Mouse (Mus musculus): ENCODE data around the gene Cr2. TPM values are rescaled to one million over a fixed set of nuclear protein-coding genes. Genes with fewer than 3 reads are reported as not detected.
"Not testable (repeated sequence)": the region's sequence is repeated elsewhere in the genome, so short reads cannot be mapped to it uniquely, and the experiment has no call there.

Cr2 gene
- 1 to 10 TPM in 1 of 2 experiments, under 1 TPM in 1; 0.73 to 2.1 TPM for total RNA-seq (2021)

DNA sequence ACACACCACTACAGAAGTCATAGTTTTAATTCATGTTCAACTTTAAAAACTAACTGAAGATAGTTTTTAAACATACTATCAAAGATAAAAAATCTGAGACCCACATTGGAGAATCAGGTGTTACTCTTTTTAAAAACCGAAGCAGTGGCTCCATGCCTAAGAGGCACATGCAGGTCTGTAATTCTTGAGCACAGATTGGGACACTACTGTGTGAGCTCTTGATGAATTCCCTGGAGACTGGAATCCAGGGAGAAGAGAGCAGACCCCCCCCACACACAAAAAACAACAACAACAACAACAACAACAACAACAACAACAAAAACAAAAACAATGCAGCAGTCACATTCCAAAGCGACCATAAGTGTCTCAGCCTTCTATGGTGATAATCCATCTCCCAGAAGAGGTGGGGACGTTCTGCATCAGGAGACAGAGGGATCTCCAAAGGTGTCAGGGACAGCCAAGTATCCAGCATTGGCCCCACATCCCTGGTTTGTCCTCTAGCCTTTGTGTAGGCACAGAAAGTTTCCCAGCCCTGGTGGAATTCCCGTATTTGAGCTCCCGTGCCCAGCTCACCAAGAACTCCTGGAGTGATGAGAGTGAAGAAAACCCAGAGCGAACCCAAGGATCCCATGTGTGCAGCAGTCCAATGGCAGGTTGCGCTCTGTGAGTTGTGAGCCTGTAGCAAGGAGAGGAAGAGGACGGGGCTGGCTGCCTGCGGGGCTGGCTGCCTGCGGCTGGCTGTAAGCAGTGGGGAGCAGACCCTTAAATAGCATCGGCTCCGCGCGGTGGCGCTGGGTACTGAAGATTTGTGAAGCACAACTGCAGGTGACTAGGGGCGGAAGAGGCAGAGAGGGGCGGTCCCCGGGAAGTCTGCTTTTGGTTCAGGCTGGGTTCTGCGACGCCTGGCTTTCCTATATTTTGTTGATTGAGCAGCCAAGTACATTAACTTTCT lies at the start of gene Cr2:
Gene Cr2, minus strand, starts transcription at position 737 of the 952 bp plus-strand sequence.
- intact Hi-C loops (cut with DNase I): no loop called here
- DNase-seq (ENCODE audit: extremely low spot score in 1 of 2, low spot score in 2 of 2): peak; percentile 47 to 72

- intact Hi-C loops (cut with DNase I): no loop called here
- no peak for DNase-seq (ENCODE audit: extremely low spot score in 1 of 2, low spot score in 2 of 2)
Observed at GRCm38 (mm10) chr1:195221781-195222180, 45.3 kb upstream of the Cr2 start.

DNA sequence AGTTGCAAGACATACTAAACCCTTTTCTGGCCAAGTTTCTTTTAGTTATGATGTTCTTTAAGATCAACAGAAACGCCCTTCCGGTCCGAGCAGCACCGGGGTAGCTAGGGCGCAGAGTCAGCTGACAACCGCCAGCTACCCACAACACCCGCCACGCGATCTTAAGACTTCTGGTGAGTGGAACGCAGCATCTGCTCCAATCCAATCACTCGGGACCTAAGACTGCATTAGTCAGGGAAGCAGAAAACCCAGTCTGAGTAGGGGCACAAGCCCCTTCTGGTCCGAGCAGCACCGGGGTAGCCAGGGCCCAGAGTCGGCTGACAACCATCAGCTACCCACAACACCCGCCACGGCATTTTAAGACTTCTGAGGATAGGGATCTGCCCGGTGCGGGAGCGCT lies 36.3 kb upstream of the Cr2 start:
- intact Hi-C loops (cut with DNase I); DNase-seq (ENCODE audit: extremely low spot score in 1 of 2, low spot score in 2 of 2): not testable (repeated sequence)

DNA sequence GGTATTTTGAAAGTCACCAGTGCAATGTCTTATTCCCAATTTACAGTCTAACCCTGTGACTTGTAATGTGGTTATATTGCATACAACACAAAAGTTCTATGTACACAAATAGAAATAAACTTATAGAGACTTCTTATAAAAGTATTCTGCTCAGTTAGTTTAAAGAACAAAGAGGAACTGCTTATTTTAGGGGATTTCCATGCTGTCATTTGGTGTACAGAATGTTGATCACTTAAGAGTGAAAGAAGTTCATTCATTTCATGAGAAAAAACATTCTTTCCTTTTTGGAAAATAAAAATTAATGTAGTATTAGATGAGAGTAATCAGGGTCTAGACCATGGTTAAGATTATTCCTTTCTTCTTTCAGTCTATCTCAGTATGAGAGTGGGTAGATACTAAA lies 8.2 kb upstream of the Cr2 start:
- intact Hi-C loops (cut with DNase I): no loop called here
- DNase-seq (ENCODE audit: extremely low spot score in 1 of 2, low spot score in 2 of 2): no peak

DNA sequence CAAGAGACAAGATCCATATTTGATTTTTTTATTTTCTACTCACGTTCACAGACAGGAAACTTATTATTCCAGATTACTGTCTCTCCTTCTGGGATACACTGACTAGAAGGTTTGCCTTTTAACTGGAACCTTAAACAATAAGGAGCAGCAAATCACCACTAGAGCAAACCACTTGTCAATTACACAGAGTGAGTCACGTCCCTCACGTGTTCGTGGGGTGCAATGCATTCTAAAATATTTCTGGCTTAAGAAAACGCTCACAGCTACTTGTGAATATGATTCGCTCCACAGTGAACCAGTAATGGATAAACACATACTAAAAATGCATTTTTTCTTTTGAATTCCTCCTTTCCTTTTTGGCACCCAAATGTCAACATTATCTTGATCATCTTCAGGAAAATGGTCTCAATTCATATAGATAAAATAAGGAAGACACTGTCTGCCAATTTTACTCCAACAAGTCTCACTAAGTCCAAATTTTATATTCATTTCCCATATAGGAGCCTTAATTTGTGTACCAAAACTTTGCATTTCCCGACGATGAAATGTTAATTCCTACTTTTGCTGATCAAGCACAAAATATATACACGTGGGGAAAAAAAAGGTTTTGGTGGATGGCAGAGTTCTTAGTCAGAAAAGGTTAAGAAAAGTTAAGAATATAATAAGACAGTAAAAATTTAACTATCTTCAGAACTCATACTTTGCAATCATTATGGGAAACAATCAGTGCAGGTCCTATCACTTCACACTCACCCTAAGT lies 11.3 kb downstream of the Cr2 start:
- DNase-seq (ENCODE audit: extremely low spot score in 1 of 2, low spot score in 2 of 2): no peak
- intact Hi-C loops (cut with DNase I): no loop called here

- no peak for DNase-seq (ENCODE audit: extremely low spot score in 1 of 2, low spot score in 2 of 2)
- intact Hi-C loops (cut with DNase I): no loop called here
Observed at GRCm38 (mm10) chr1:195132070-195132469, 44.4 kb downstream of the Cr2 start.

GRCm38 (mm10) chr1:195131675-195132015 lies 44.9 kb downstream of the Cr2 start:
- intact Hi-C loops (cut with DNase I): no loop called here
- DNase-seq (ENCODE audit: extremely low spot score in 1 of 2, low spot score in 2 of 2): no peak

DNA sequence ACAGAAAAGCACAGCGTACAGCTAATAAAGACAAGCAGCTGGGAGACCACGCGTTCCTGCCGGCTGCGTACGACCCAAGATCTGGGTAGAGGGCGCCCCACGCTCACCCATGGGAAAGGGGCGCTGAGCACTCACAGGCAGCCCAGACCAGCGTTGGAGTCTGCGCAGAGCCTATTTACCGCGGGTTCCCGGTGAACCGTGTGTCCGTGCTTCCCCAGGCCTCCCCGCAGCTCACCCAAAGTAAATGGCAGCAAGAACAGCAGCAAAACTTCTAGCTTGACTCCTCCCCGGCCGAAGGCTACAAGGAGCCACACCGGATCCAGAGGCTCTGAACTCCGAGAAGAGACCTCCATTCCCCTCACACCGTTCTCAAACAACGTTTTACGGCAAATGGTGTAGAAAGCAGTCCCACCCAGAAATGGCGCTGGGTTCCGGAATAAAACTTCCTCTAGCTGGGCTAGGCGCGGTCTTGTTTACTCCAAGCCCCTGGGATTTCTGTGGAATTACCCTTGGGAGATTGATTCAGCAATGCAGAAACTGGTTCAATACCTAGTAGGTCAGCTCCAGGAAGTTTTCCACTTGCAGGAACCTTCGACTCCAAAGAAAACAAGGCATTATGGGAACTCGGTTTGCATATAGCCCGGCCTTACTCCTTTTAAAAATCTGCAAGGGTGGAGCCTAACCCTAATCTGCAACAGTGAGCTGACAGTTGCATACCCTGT lies 45.4 kb downstream of the Cr2 start, which contains the start of gene Cr1l:
Gene Cr1l, minus strand, starts transcription at position 634 of the 722 bp plus-strand sequence.
- DNase-seq (ENCODE audit: extremely low spot score in 1 of 2, low spot score in 2 of 2): peak; percentile 87 to 93
- intact Hi-C loops (cut with DNase I): no loop called here

DNA sequence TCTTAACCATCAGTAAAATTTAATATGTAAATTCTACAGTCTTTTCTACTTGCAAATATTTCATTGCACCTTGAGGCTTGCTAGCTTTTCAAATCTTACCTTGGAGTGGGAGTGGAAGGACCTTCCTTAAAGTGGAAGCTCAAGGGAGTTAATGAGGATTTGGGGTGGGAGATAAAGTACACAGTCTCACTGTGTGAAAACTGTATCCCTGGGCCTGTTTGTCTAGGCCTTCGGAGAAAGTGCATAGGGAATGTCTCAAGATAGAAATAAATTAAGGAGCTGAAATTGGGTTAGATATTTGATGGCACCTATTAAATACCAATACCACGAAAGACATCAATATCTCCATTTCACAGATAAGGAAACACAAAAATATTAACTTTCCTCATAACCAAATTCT lies 46.0 kb downstream of the Cr2 start:
- no peak for DNase-seq (ENCODE audit: extremely low spot score in 1 of 2, low spot score in 2 of 2)
- intact Hi-C loops (cut with DNase I): no loop called here

DNA sequence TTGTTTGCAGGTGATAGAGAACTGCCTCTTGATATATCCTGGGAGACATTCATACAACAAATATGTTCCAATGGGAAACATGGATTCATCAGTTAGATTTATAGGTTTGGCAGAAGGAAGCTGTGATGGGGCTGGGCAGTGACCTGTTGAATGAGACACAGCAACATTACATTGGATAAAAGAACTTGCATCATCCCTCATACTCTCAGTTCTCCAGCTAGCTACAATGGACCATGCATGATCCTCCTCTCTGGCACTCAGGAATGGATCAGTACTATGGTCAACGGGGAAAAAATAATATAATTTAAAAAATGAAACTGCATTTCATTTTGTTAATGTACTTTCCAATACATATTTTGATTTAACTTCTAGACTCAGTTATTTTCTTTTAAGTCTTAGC lies 46.6 kb downstream of the Cr2 start:
- DNase-seq (ENCODE audit: extremely low spot score in 1 of 2, low spot score in 2 of 2): no peak
- intact Hi-C loops (cut with DNase I): no loop called here

DNA sequence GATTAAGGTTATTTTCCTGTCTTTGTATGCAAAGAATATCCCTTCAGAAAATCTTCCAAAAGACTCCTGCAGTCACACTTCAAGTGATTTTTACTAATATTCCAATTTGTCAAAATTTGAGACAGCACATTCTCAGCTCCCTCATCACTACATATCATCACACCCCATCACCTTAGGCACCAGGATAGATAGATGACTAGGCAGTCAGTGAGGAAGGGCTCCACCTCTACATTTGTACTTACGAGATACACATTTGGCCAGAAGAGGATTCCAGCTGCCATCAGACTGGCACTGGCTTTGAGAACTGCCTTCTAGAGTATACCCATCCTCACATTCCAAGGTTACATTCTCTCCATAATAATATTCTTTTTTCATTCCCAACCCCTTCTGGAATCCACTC lies 62.1 kb downstream of the Cr2 start:
- intact Hi-C loops (cut with DNase I): no loop called here
- DNase-seq (ENCODE audit: extremely low spot score in 1 of 2, low spot score in 2 of 2): no peak

DNA sequence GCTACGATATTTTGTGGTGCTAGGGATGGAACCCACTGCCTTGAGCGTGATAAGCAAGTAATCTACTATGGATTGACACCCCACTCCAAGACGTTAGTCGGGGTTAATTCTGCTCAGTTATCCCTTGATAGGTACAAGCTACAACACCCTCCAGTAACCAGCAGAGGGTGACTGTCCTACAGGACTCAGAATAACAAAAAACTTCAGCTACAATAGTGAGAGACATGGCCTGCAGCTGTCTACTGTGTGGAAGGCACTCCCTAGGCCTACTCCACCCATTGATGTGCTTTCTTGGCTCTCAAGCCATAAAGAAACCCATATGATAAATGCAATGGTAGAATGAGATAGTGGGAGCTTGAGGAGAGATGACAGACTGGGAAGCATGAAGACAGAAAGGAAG lies 62.9 kb downstream of the Cr2 start:
- DNase-seq (ENCODE audit: extremely low spot score in 1 of 2, low spot score in 2 of 2): no peak
- intact Hi-C loops (cut with DNase I): no loop called here

GRCm38 (mm10) chr1:195100693-195101092 lies 75.8 kb downstream of the Cr2 start:
- no peak for DNase-seq (ENCODE audit: extremely low spot score in 1 of 2, low spot score in 2 of 2)
- intact Hi-C loops (cut with DNase I): no loop called here

DNA sequence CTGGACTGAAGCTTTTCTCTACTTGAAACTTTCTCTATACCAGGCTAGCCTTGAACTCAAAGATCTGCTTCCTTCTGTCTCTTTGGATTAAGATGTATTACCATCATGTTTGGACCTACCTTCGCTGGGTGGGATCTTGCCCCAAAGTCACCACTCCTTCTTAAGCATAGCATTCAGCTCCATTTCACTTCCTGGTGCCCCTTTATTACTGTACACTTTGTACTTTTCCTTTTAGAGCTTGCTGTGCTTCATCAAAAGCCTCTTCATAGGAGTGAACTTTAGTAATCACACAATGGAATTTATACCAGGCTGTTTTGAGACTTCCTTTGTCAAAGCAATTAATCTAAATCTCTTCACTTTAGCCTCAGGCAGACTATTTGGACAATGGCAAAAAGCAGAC lies 78.5 kb downstream of the Cr2 start:
- intact Hi-C loops (cut with DNase I): no loop called here
- no peak for DNase-seq (ENCODE audit: extremely low spot score in 1 of 2, low spot score in 2 of 2)

DNA sequence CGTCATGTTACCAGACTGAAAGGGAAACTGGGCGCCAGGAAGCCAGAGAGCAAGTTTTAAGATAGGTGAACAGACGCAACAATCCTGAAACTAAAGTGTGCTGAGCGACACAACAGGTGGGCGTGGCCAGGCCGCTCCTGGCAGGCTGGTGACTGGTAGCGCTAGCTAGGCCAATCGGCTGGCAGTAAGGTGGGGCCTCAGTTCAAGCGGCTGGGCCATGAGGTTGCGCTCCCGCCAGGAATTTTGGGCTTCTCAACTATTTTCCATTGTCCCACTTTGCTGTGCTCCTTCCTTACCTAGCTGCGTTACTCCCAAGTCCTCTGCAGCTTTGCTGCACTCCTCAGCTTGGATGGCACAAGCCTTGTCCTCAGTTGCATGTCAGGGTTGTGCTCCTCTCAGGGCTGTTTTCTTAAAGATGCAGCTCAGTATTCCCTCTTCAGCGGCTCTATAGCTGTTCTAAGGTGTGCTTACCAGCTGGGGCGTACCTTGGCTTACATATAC lies 84.2 kb downstream of the Cr2 start, which contains the start of gene Cd46:
Gene Cd46, minus strand, starts transcription at position 30 of the 501 bp plus-strand sequence.
- peak; percentile 8 to 69 for DNase-seq (ENCODE audit: extremely low spot score in 1 of 2, low spot score in 2 of 2)
- intact Hi-C loops (cut with DNase I): no loop called here

DNA sequence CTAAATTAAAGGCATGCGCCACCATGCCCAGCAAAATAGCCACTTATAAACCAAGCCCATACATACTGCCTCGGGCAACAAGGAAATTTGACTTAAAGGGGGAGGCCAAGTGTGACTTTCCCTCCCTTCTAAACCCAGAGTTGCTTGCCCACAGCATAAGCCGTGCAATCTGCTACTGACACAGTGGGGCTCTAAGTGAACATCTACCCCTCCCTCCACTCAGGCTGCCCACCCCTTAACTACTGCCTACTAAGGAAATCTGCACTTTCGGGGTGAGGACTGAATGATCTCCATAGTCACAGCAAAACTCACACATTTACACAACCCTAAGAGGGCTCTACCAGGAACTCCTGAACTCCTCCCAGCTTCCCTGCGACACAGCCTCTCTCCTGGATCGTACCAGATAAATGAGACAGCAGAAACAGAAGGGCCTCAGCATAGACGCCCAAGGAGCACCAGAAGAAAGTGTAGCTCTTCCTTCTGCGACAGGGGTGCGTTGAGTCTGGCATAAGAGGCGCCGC lies 84.8 kb downstream of the Cr2 start:
- intact Hi-C loops (cut with DNase I): no loop called here
- no peak for DNase-seq (ENCODE audit: extremely low spot score in 1 of 2, low spot score in 2 of 2)

All from left cerebral cortex, postnatal 10 days (tissue).